ENCODE assay signal across 24 mouse cellular contexts in the genomic region with DNA sequence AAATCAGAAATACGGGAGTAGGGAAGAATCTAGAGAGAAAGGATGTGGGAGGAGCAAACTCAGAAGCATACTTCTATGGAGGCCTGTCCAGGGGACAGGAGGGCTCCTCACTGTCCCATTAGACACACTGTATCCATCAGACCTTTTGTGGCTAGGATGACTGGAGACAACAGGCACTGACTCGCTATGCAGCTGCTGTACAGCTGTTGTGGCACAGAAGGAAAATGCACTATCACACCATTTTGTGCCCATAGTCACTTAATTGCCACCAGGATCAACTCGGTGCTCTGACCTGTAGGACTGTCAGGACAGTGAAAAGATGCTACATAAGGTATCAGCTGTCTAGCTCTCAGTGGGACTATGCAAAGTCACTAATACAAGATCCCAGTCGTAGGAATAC.
DNase-seq lines count a peak whose midpoint lies in the region; ATAC-seq and TF ChIP-seq lines count a peak whose summit lies in the region.
"Had no signal": no experiment of that assay in that cellular context is flagged by ENCODE, and none has a peak within 500 bp of the region (broad histone marks: within the 10 kb centered on the region; RNA-seq: fewer than 3 reads in every experiment).

No protein-coding gene starts in this region.

- WGBS in hindbrain, embryonic 13.5 days: 70% methylated on average over 4 of the region's 4 CpGs
- 85% methylated on average over 4 of the region's 4 CpGs for WGBS in hindbrain, embryonic 10.5 days
- WGBS in neural tube, embryonic 13.5 days: 59% methylated on average over 4 of the region's 4 CpGs

- H3K27ac ChIP-seq in hindbrain, embryonic 13.5 days: peak overlapping the region; percentile 30; the same call in 1 of the 2 replicates
- no peak overlapping the region for H3K27ac ChIP-seq in hindbrain, embryonic 10.5 days
- 0 out of 2 replicates have a peak overlapping the region, but pooled peaks have one; percentile 38 for H3K27ac ChIP-seq in neural tube, embryonic 13.5 days (replicated peaks)
- H3K27ac ChIP-seq: embryonic facial prominence, embryonic 10.5 days; embryonic facial prominence, embryonic 12.5 days; forebrain, embryonic 13.5 days had no signal

- no peak for DNase-seq in hindbrain, embryonic 10.5 days (ENCODE audit: low spot score)
- no peak for DNase-seq in neural tube, embryonic 10.5 days (ENCODE audit: extremely low spot score, low spot score)
- no peak for DNase-seq in heart, postnatal 14 days
- DNase-seq: adrenal gland, adult 8-10 months; adrenal gland, postnatal 14 days; adrenal gland, postnatal 36 days; B cell, adult 2 months; cerebellum, adult 11-12 months; cerebellum, adult 2 months; cerebellum, adult 9-10 months; cerebellum, postnatal 10 days; cerebellum, postnatal 25 days had no signal

- no peak for TF ChIP-seq CTCF in C2C12 (IDR thresholded peaks at IDR 0.05; ENCODE audit: control insufficient read depth, insufficient read depth, insufficient read length)

- H3ac ChIP-seq in C2C12 (ENCODE audit: control insufficient read depth, insufficient read length, low read depth): no peak overlapping the region
- H3ac ChIP-seq in myocyte (ENCODE audit: control insufficient read depth, insufficient read length): no peak overlapping the region

- peaks cover 56% of the 10 kb centered on the region for H3K4me1 ChIP-seq in hindbrain, embryonic 13.5 days (replicated peaks)
- peaks cover 26% of the 10 kb centered on the region for H3K4me1 ChIP-seq in hindbrain, embryonic 10.5 days (replicated peaks)
- H3K4me1 ChIP-seq in neural tube, embryonic 13.5 days (replicated peaks): peaks cover 62% of the 10 kb centered on the region

- no peak overlapping the region for H3K9ac ChIP-seq in hindbrain, embryonic 13.5 days
- no peak overlapping the region for H3K9ac ChIP-seq in neural tube, embryonic 13.5 days
- H3K9ac ChIP-seq: embryonic facial prominence, embryonic 12.5 days; forebrain, embryonic 13.5 days; forebrain, postnatal 0 days had no signal

- intact Hi-C loops in heart, postnatal 14 days (cut with DNase I): no loop called here

- no peak for ATAC-seq in hindbrain, embryonic 13.5 days (ENCODE audit: low FRiP score)
- ATAC-seq in neural tube, embryonic 13.5 days (ENCODE audit: low read depth): no peak
- no peak for ATAC-seq in granulocyte monocyte progenitor cell, adult 5-6 weeks (replicated peaks; ENCODE audit: poor library complexity, severe bottlenecking)
- ATAC-seq: activated CD4-positive, CD25-positive, alpha-beta regulatory T cell, adult 4 months; forebrain, embryonic 13.5 days; forebrain, postnatal 0 days; Patski had no signal

- H3K36me3 ChIP-seq in hindbrain, embryonic 13.5 days: no peaks in the 10 kb centered on the region
- no peaks in the 10 kb centered on the region for H3K36me3 ChIP-seq in hindbrain, embryonic 10.5 days
- no peaks in the 10 kb centered on the region for H3K36me3 ChIP-seq in neural tube, embryonic 13.5 days
- H3K36me3 ChIP-seq in C2C12 (ENCODE audit: control insufficient read depth, insufficient read depth) (no peaks in the 10 kb centered on the region), myocyte (ENCODE audit: control insufficient read depth, insufficient read depth) (no peaks in the 10 kb centered on the region)
- H3K36me3 ChIP-seq: embryonic facial prominence, embryonic 10.5 days; embryonic facial prominence, embryonic 12.5 days had no signal

- no peak overlapping the region for H3K4me2 ChIP-seq in hindbrain, embryonic 13.5 days
- no peak overlapping the region for H3K4me2 ChIP-seq in neural tube, embryonic 13.5 days
- no peak overlapping the region for H3K4me2 ChIP-seq in myocyte (ENCODE audit: low read depth)
- H3K4me2 ChIP-seq: embryonic facial prominence, embryonic 12.5 days; forebrain, embryonic 13.5 days had no signal

- no peaks in the 10 kb centered on the region for H3K9me3 ChIP-seq in hindbrain, embryonic 13.5 days
- no peaks in the 10 kb centered on the region for H3K9me3 ChIP-seq in hindbrain, embryonic 10.5 days
- no peaks in the 10 kb centered on the region for H3K9me3 ChIP-seq in neural tube, embryonic 13.5 days
- H3K9me3 ChIP-seq: embryonic facial prominence, embryonic 10.5 days; embryonic facial prominence, embryonic 12.5 days; forebrain, embryonic 13.5 days; G1E had no signal

- no peaks in the 10 kb centered on the region for H3K79me3 ChIP-seq in C2C12 (ENCODE audit: low read depth)

- H3K27me3 ChIP-seq in hindbrain, embryonic 13.5 days: no peaks in the 10 kb centered on the region
- H3K27me3 ChIP-seq in hindbrain, embryonic 10.5 days (ENCODE audit: insufficient read depth, poor library complexity, severe bottlenecking): no peaks in the 10 kb centered on the region
- no peaks in the 10 kb centered on the region for H3K27me3 ChIP-seq in neural tube, embryonic 13.5 days
- H3K27me3 ChIP-seq in C2C12 (ENCODE audit: control insufficient read depth, insufficient read depth, insufficient read length) (no peaks in the 10 kb centered on the region), myocyte (ENCODE audit: control insufficient read depth, insufficient read depth, insufficient read length) (no peaks in the 10 kb centered on the region)
- H3K27me3 ChIP-seq: embryonic facial prominence, embryonic 12.5 days; forebrain, embryonic 13.5 days; Patski had no signal

- H3K79me2 ChIP-seq in C2C12 (ENCODE audit: control insufficient read depth, insufficient read depth): no peaks in the 10 kb centered on the region
- no peaks in the 10 kb centered on the region for H3K79me2 ChIP-seq in myocyte (ENCODE audit: control insufficient read depth, insufficient read depth)

- TF ChIP-seq POLR2A in myocyte (IDR thresholded peaks at IDR 0.05; ENCODE audit: insufficient read length, low read depth): no peak

- no peak overlapping the region for H3K4me3 ChIP-seq in hindbrain, embryonic 13.5 days
- H3K4me3 ChIP-seq in hindbrain, embryonic 10.5 days: no peak overlapping the region
- H3K4me3 ChIP-seq in neural tube, embryonic 13.5 days: no peak overlapping the region
- H3K4me3 ChIP-seq in C2C12 (ENCODE audit: insufficient read depth, poor library complexity, severe bottlenecking) (no peak overlapping the region), myocyte (no peak overlapping the region)
- H3K4me3 ChIP-seq: embryonic facial prominence, embryonic 10.5 days; embryonic facial prominence, embryonic 12.5 days; forebrain, embryonic 13.5 days had no signal

TF ChIP-seq in C2C12, 6 proteins besides CTCF, POLR2A, EP300 and RAD21:
- no peak for TF ChIP-seq USF1 (IDR thresholded peaks at IDR 0.05; ENCODE audit: low read depth)
- no peak for TF ChIP-seq FOSL1 (IDR thresholded peaks at IDR 0.05; ENCODE audit: insufficient read depth, low read length, poor library complexity, severe bottlenecking)
- peak; percentile 74 for TF ChIP-seq MYOD1 (IDR thresholded peaks at IDR 0.05; ENCODE audit: control insufficient read depth, insufficient read length, low read depth)

TF ChIP-seq in myocyte, 11 proteins besides CTCF, POLR2A, EP300 and RAD21:
- TF ChIP-seq MYOD1 (IDR thresholded peaks at IDR 0.05; ENCODE audit: control insufficient read depth in 1 of 3, insufficient read length in 2 of 3, low read depth in 2 of 3): peak in 2 of 3 experiments; percentile 74 to 94
- no peak for TF ChIP-seq POLR2AphosphoS2 (IDR thresholded peaks at IDR 0.05; ENCODE audit: insufficient read length, low read depth)
- no peak for TF ChIP-seq SRF (IDR thresholded peaks at IDR 0.05; ENCODE audit: control insufficient read depth, insufficient read length, low read depth)
- peak; percentile 6 for TF ChIP-seq TCF12 (IDR thresholded peaks at IDR 0.05; ENCODE audit: insufficient read depth, poor library complexity, severe bottlenecking)
- TF ChIP-seq MYOG (IDR thresholded peaks at IDR 0.05; ENCODE audit: control insufficient read depth in 1 of 3, insufficient read depth in 1 of 3, insufficient read length in 2 of 3, low read depth in 2 of 3): peak; percentile 26 to 83 (median 52)
- no peak for TF ChIP-seq MAX (IDR thresholded peaks at IDR 0.05; ENCODE audit: low read depth)
- TF ChIP-seq REST (IDR thresholded peaks at IDR 0.05; ENCODE audit: insufficient read depth, insufficient read length): no peak
- TF ChIP-seq CEBPB (IDR thresholded peaks at IDR 0.05; ENCODE audit: insufficient read depth, poor library complexity, severe bottlenecking): no peak
- TF ChIP-seq E2F4 (IDR thresholded peaks at IDR 0.05; ENCODE audit: insufficient read depth): no peak
- peak; percentile 45 for TF ChIP-seq TCF3 (IDR thresholded peaks at IDR 0.05; ENCODE audit: insufficient read length, low read depth)
- no peak for TF ChIP-seq USF1 (IDR thresholded peaks at IDR 0.05; ENCODE audit: low read depth)
